Mouse (Mus musculus) kidney, adult 9 months (tissue): Measurements from ENCODE around the gene Prr14.
"Not testable (repeated sequence)": the region's sequence is repeated elsewhere in the genome, so short reads cannot be mapped to it uniquely, and the experiment has no call there.

Source experiments
- DNase-seq: peaks from one replicate; pipeline ENCODE4 v3.0.0; 2022

The Prr14 gene

DNA sequence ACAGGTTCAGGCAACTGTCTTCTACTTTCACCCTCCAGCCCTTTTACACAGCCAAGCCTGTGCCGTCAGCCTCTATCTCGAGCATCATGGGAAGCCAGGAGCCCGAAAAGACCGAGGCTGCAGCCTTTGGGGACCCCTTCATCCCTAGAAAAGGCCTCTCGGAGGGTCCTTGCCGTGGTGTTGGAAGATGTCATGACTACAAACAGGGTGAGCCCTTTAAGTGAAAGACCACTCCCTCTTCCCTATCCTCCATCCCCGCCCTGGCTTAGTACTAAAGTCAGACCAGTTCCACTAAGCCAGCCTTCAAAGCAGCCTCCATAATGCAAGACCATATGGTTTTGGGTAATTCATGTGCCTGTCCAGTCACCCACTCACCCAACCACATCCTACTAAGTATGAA lies 12.6 kb downstream of the Prr14 start:
- peak; percentile 51 for DNase-seq

GRCm38 (mm10) chr7:127473705-127474104 lies 14.3 kb downstream of the Prr14 start:
- peak; percentile 21 for DNase-seq

GRCm38 (mm10) chr7:127474378-127475070 lies 15.1 kb downstream of the Prr14 start:
- DNase-seq = peak; percentile 26

DNA sequence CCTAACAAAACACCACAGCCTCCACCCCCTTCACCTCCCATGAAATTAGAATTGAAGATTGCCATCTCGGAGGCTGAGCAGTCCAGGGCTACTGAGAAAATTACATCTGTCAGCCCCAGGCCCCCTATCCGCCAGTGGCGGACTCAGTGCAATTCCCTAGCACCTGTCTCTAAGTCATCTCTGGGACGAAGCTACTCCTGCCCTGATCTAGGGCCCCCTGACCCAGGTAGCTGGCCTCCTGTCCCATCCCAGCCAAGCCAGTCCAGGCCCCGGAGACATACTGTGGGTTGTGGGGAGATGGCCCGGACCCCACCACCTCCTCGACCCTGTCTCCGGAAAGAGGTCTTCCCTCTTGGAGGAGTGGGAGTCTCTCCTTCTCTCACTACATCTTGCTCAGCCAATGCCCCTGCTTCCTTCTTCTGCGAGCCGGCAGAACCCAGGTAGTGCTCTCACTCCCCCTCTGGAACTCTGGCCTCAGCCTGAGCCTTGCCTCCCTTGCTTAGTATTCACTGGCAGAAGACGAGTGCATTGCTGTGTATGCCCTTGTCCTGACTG lies 15.9 kb downstream of the Prr14 start:
- peak; percentile 21 for DNase-seq

GRCm38 (mm10) chr7:127476336-127476735 lies 16.9 kb downstream of the Prr14 start:
- DNase-seq = peak; percentile 37

DNA sequence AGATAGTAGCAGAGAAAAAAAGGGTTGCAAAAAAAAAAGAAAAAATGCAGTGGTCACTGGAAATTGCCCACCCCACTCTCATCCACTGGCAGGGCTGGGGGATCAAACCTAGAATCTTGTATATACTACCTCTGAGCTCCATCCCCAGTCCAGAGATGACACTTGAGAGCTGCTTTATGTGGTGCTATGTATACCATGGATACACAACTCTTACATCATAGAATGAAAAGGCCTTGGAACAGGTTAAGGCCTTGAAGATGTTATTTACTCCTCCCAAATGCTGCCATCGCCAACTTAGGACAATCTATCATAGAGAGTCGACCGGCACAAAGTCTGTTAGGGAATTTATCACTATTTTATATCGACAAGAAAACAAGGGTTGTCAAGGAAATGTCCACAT lies 17.4 kb downstream of the Prr14 start:
- DNase-seq = no peak

GRCm38 (mm10) chr7:127477687-127478634 lies 18.6 kb downstream of the Prr14 start:
- peak; percentile 100 for DNase-seq

GRCm38 (mm10) chr7:127478635-127479317 lies 19.4 kb downstream of the Prr14 start, which contains the start of gene Fbrs:
Gene Fbrs, plus strand, starts transcription at chr7:127479199.
- peak; percentile 99 for DNase-seq

DNA sequence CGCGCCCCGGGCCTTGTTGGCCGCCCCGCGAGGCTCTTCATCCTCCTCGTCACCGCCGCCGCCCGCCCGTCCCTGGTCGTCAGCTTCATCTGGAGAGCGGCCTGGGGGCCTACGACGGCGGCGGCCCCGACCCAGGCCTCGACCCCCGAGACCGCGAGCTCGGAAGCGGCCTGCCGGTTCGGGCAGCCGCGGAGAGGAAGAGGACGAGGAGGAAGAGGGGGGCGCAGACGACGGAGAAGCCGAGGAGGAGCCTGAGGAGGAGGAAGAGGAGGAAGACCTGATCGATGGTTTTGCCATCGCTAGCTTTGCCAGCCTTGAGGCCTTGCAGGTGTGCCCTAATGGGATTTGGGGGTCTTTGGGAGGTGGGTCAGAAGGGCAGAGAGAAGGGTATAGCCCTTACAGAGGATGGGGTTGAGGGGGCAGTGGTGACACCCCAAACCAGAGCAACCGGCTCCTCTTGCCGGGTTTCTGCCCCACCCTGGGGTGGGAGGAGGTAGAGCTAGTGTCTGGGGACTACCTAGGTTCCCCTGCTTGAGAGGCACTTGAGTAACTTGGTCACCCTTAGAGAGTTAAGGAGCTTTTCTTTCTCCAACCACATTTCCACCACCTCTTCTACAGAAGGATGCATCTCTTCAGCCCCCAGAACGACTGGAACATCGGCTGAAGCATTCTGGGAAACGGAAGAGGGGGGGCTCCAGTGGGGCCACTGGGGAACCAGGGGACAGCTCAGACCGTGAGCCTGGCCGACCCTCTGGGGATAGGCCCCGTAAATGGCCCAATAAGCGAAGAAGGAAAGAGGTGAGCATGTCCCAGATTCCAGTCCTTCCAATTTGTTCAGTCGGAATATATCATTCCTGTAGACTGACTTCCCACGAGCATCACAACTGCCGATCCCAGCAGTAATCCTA lies 20.2 kb downstream of the Prr14 start:
- DNase-seq = peak; percentile 29

GRCm38 (mm10) chr7:127480321-127480720 lies 20.9 kb downstream of the Prr14 start:
- DNase-seq = peak; percentile 22

GRCm38 (mm10) chr7:127485416-127485815 lies 26.0 kb downstream of the Prr14 start:
- no peak for DNase-seq

DNA sequence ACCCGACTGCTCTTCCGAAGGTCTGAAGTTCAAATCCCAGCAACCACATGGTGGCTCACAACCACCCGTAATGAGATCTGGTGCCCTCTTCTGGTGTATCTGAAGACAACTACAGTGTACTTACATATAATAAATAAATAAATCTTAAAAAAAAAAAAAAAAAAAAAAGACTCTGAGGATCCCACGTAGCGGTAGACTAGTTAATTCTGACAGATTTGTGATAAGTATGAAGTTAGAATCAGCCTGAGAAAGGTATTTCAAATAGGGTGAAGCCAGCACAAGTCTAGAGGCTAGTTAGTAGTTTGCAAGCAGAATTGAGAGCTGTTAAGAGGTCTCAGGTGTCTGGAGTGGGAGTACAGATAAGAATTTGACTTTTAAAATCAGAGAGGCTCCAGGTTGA lies 29.0 kb downstream of the Prr14 start:
- not testable (repeated sequence) for DNase-seq

- no peak for DNase-seq
Observed at GRCm38 (mm10) chr7:127489982-127490381, 30.6 kb downstream of the Prr14 start.

GRCm38 (mm10) chr7:127491846-127492245 lies 32.4 kb downstream of the Prr14 start:
- DNase-seq = no peak

DNA sequence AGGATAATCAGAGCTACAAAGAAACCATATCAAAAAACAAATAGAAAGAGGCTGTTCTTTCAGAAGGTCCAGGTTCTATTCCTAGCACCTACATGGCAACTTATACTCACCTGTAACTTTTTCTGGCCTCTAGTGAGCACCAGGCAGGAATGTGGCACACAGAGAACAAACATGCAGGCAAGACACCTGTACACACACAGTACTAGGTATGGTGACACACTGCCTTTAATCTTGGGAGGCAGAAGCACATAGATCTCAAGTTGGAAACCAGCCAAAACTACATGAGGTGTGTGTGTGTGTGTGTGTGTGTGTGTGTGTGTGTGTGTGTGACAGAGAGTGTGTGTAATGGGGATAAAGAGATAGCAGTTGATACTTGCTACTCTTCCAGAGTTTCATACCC lies 35.2 kb downstream of the Prr14 start:
- no peak for DNase-seq

DNA sequence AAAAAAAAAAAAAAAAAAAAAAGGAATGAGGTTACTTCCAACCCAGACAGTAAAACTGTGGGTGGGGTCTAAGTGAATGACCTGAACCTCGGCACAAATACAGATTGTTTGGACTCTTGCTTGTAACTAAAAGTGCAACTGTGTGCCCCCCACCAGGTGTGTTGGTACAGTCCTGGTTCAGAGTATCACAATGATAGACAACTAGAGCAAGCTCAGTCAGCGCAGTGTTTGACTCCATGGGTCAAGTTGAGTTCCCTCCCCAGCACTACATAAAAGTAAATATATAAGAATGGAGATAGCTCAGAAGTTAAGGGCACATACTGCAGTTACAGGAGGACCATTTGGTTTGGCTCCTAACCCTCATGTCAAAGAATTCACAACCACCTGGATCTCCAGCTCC lies 38.0 kb downstream of the Prr14 start:
- DNase-seq = no peak

DNA sequence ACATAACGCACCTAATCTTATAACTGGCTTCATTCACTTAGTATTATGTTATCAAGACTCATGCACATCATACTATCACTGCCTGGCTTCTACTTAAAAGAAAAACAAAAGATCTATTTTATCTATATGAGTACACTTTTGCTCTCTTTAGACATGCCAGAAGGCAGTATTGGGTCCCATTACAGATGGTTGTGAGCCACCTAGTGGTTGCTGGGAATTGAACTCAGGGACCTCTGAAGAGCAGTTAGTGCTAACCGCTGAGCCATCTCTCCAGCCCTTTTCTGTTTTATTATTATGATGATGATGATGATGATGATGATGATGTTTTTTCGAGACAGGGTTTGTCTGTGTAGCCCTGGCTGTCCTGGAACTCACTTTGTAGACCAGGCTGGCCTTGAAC lies 39.0 kb downstream of the Prr14 start:
- peak; percentile 64 for DNase-seq

GRCm38 (mm10) chr7:127508291-127508690 lies 48.9 kb downstream of the Prr14 start:
- DNase-seq = no peak

- not testable (repeated sequence) for DNase-seq
Observed at GRCm38 (mm10) chr7:127509830-127510229, 50.4 kb downstream of the Prr14 start.

DNA sequence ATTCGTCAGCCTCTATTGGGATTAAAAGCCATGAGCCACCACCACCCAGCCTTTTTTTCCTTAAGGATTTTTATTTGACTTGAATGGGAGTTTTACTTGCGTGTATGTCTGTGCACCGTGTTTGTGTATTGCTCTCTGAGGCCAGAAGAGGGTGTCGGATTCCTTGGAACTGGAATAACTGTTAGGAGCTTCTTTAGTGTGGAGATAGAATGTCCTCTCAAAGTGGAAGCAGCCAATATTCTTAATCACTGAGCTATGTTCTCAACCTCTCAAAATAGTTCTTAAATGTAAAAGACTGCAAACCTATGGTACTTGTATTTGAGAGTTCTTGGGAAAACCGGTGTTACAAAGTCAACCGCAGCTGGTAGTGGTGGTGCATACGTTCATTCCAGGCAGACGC lies 51.8 kb downstream of the Prr14 start:
- peak; percentile 55 for DNase-seq

DNA sequence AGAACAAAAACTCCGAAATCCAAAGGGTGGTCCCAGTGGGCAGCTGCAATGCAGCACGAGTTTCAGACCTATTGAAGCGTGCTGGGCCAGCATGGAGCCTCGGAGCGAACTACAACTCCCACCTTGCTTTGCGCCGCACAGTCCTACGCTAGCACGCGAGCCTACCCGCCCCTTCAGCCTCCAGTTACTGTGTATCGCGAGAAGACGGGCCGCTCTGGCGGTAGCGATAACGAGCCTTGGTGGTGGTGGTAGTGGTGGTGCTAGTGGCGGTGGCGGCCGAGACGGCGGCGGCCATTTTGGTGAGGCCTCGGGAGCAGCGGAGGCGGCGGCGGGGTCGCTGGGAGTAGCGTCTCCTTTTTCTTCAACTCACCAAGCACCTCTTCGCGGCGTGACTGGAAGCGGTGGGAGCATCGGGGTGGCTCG lies 52.4 kb downstream of the Prr14 start, which contains the start of gene Srcap:
Srcap (plus strand) TSS at position 176 of the 423 bp plus-strand sequence.
- peak; percentile 98 for DNase-seq
